Mouse (Mus musculus): ENCODE results near the gene Gnaz.

- no peak for TF ChIP-seq CTCF (IDR thresholded peaks at IDR 0.05; ENCODE audit: low read depth)
- TF ChIP-seq EP300 (IDR thresholded peaks at IDR 0.05; ENCODE audit: low read depth), result no peak
Measured at GRCm38 (mm10) chr10:75053655-75054054, 86.7 kb downstream of the Gnaz start.

Measured in liver, embryonic 14.5 days (tissue).